Mouse (Mus musculus): Measurements from ENCODE around the gene Tirap.

DNA sequence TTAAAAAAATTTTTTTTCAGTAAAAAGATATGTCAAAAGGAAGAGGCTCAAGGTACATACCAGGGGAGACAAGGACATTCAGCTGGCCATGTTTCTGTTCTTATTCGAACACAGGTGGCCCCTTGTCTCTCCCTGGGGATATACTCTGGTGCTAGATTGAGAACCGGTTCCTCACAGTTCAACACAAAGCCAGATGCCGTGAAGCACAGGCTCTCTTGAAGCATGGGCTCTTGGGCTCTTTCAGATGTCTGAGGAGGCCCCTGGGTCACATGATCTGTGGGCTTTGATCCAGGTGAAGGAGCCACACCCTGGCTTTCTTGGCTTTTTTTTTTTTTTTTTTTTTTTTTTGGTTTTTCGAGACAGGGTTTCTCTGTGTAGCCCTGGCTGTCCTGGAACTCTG lies 13.7 kb downstream of the Tirap start:
- TF ChIP-seq POLR2A (IDR thresholded peaks at IDR 0.05; ENCODE audit: insufficient read depth, low read length), result no peak
- no peak for TF ChIP-seq CTCF (IDR thresholded peaks at IDR 0.05; ENCODE audit: low read depth, low read length)
- TF ChIP-seq EP300 (IDR thresholded peaks at IDR 0.05; ENCODE audit: insufficient read depth, low read depth, low read length), result no peak
